Mouse (Mus musculus): ENCODE results near the gene Acot2. TPM values are rescaled to one million over a fixed set of nuclear protein-coding genes. Genes with fewer than 3 reads are reported as not detected.
"Not testable (repeated sequence)": the region's sequence is repeated elsewhere in the genome, so short reads cannot be mapped to it uniquely, and the experiment has no call there.

Gene Acot2
- 15.1 and 15.2 TPM in 2 replicates for polyA plus RNA-seq (2016; fragmentation: Nextera tagmentation; extraction: Ambion mirVana)

GRCm38 (mm10) chr12:83987583-83988441 is at the start of gene Acot2:
TSS of gene Acot2 (plus strand) at chr12:83987861.
- Histone ChIP-seq H3K4me3 (peak within 1 kb of the TSS; percentile 68), H3K9ac (peak within 1 kb of the TSS; percentile 74), H3K36me3 (no peaks in the 10 kb centered on the region), H3K27me3 (replicated peaks) (no peaks in the 10 kb centered on the region; the same call in 1 of the 2 replicates), H3K4me2 (peak within 1 kb of the TSS; percentile 89), H3K9me3 (replicated peaks) (no peaks in the 10 kb centered on the region), H3K27ac (peak within 1 kb of the TSS; percentile 80), H3K4me1 (peaks cover 23% of the 10 kb centered on the region)
- under 1% methylated on average over 80 of the region's 80 CpGs for WGBS (ENCODE audit: insufficient replicate concordance)
- ATAC-seq = peak; percentile 75

DNA sequence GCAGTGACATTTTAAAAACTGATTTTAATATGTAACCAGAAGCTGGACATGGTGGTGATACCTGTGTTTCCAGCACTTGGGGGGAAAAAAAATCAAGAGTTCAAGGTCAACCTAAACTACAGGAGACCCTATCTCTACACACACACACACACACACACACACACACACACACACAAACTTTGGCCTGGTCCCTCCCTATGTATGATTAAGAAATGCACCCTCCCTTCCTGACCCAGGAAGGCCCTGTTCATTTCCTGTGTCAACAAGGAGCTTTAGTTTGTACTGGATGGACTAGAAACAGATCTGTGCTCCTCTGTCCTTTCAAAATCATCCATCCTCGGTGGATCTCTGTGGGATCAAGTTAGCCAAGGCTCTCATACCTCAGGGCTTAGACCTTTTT is 49.1 kb upstream of the Acot2 start:
- 52% methylated on average over 1 of the region's 1 CpGs for WGBS (ENCODE audit: insufficient replicate concordance)
- H3K27me3 ChIP-seq (replicated peaks); H3K9ac ChIP-seq; H3K36me3 ChIP-seq; H3K9me3 ChIP-seq (replicated peaks); H3K27ac ChIP-seq; H3K4me3 ChIP-seq; ATAC-seq; H3K4me2 ChIP-seq: not testable (repeated sequence)
- peaks cover 40% of the 10 kb centered on the region for H3K4me1 ChIP-seq

GRCm38 (mm10) chr12:83939332-83939731 is 48.3 kb upstream of the Acot2 start:
- peaks cover 40% of the 10 kb centered on the region for H3K4me1 ChIP-seq
- H3K4me3 ChIP-seq = no peak overlapping the region
- 74% methylated on average over 2 of the region's 2 CpGs for WGBS (ENCODE audit: insufficient replicate concordance)
- no peak overlapping the region for H3K9ac ChIP-seq
- H3K27ac ChIP-seq = no peak overlapping the region
- no peaks in the 10 kb centered on the region for H3K27me3 ChIP-seq (replicated peaks)
- H3K4me2 ChIP-seq = no peak overlapping the region
- no peaks in the 10 kb centered on the region for H3K9me3 ChIP-seq (replicated peaks)
- no peak for ATAC-seq
- H3K36me3 ChIP-seq = no peaks in the 10 kb centered on the region

- no peaks in the 10 kb centered on the region for H3K36me3 ChIP-seq
- WGBS (ENCODE audit: insufficient replicate concordance) = 59% methylated on average over 4 of the region's 4 CpGs
- H3K9me3 ChIP-seq (replicated peaks) = no peaks in the 10 kb centered on the region
- H3K4me3 ChIP-seq = no peak overlapping the region
- peaks cover 40% of the 10 kb centered on the region for H3K4me1 ChIP-seq
- no peak for ATAC-seq
- no peak overlapping the region for H3K4me2 ChIP-seq
- H3K9ac ChIP-seq = no peak overlapping the region
- H3K27me3 ChIP-seq (replicated peaks) = no peaks in the 10 kb centered on the region
- H3K27ac ChIP-seq = no peak overlapping the region
Observed at GRCm38 (mm10) chr12:83940031-83940430, 47.6 kb upstream of the Acot2 start.

GRCm38 (mm10) chr12:83941938-83942337 is 45.7 kb upstream of the Acot2 start:
- 52% methylated on average over 3 of the region's 3 CpGs for WGBS (ENCODE audit: insufficient replicate concordance)
- Histone ChIP-seq H3K27me3 (replicated peaks) (no peaks in the 10 kb centered on the region), H3K36me3 (no peaks in the 10 kb centered on the region), H3K4me3 (no peak overlapping the region), H3K4me2 (peak overlapping the region; percentile 40), H3K4me1 (peaks cover 41% of the 10 kb centered on the region), H3K9ac (no peak overlapping the region), H3K9me3 (replicated peaks) (0 out of 2 replicates have a peak, but pooled peaks cover 3% of the 10 kb centered on the region), H3K27ac (peak overlapping the region; percentile 45; the same call in 1 of the 2 replicates)
- peak; percentile 49 for ATAC-seq

DNA sequence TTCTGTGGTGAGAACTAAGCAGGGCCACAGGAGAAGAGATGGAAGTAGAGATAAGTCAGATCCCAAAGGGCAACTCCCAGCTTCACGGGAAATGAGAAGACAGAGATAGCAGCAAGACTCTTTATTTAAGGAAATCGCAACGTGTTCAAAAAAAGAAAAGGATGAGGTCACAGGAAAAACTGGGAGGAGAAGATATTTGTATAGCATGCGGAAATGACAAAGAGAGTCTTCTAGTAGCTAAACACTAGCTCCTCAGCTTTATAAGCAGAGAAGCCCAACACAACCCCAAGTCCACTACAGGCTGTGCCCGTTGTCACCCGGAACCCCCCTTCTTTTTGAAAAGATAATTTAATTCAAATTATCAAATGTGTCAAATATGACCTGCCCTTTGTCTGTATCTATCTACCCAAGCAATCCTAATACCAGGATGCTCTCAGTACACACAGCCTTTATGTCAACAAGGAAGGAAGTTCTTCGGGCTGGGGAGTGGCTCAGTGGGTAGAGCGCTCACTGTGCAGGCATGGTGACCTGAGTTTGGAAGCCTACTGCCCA is 40.3 kb upstream of the Acot2 start:
- ATAC-seq = no peak

DNA sequence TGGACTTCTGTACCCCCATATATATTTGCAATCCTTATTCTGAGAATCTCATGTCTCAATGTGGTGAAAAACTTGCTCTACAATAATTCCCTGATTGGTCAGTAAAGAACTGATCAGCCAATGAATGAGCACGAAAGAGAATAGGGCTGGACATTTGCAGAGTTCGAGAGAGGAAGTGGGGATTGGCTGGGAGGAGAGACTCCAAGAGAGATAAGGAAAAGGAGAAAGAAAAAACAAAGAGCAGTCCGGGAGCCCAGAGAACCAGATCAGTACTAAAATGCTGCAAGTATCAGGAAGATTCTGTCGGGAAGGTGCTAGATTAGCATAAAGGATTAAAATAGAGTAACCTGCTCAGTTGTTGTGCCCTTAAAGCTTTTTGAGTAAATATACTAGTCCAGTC is 38.6 kb upstream of the Acot2 start:
- H3K9me3 ChIP-seq (replicated peaks) = 0 out of 2 replicates have a peak, but pooled peaks cover 3% of the 10 kb centered on the region
- peak overlapping the region; percentile 84 for H3K27ac ChIP-seq
- H3K4me2 ChIP-seq = peak overlapping the region; percentile 99
- 18% methylated on average over 4 of the region's 4 CpGs for WGBS (ENCODE audit: insufficient replicate concordance)
- H3K36me3 ChIP-seq = peaks cover 21% of the 10 kb centered on the region
- H3K9ac ChIP-seq = 0 out of 2 replicates have a peak overlapping the region, but pooled peaks have one; percentile 87
- peak overlapping the region; percentile 87 for H3K4me3 ChIP-seq
- peaks cover 64% of the 10 kb centered on the region for H3K4me1 ChIP-seq
- no peak for ATAC-seq
- no peaks in the 10 kb centered on the region for H3K27me3 ChIP-seq (replicated peaks)

More for the DNA sequence above, 40.3 kb upstream of the Acot2 start:
- no peak overlapping the region for H3K4me3 ChIP-seq
- H3K9ac ChIP-seq = no peak overlapping the region
- peak overlapping the region; percentile 38; the same call in 1 of the 2 replicates for H3K27ac ChIP-seq
- peaks cover 50% of the 10 kb centered on the region for H3K4me1 ChIP-seq
- WGBS (ENCODE audit: insufficient replicate concordance) = 40% methylated on average over 8 of the region's 8 CpGs
- no peaks in the 10 kb centered on the region for H3K27me3 ChIP-seq (replicated peaks)
- 0 out of 2 replicates have a peak, but pooled peaks cover 3% of the 10 kb centered on the region for H3K9me3 ChIP-seq (replicated peaks)
- H3K36me3 ChIP-seq = peaks cover 6% of the 10 kb centered on the region
- H3K4me2 ChIP-seq = peak overlapping the region; percentile 19

DNA sequence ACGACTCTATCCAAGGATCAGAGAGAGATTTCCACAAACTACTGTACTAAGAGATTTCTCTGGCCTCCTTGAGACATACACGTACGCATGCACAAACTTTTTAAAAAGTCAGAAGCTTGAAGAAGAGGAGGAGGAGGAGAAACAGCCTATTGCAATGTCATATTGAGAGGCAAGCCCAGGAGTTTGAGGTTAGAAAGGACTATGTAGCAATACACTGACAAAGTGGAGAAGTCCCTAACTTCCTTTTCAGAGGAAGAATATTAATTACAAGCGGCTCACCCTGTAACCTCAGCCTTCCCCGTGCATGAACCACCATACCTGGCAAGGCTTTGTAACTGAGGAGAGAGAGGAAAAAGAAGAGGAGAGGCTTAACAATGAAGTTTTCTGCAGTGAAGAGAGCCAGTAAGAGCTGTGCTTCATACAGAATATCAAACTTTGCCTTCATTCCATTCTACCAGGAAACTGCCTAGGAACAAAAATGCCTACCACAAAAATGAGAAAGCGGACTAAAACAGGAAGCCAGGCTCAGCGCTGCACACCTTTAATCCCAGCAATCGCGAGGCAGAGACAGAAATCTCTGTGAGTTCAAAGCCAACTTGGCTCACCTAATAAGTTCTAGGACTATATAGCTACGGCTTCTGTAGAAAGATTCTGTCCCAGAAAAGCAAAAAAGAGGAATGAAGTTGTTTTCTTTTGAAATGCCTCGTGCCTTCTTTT is 37.7 kb upstream of the Acot2 start:
- Histone ChIP-seq H3K9me3 (replicated peaks) (0 out of 2 replicates have a peak, but pooled peaks cover 3% of the 10 kb centered on the region), H3K4me1 (peaks cover 68% of the 10 kb centered on the region), H3K4me3 (peak overlapping the region; percentile 87), H3K9ac (peak overlapping the region; percentile 87), H3K27ac (peak overlapping the region; percentile 84), H3K27me3 (replicated peaks) (no peaks in the 10 kb centered on the region), H3K4me2 (peak overlapping the region; percentile 99), H3K36me3 (peaks cover 21% of the 10 kb centered on the region)
- 17% methylated on average over 11 of the region's 11 CpGs for WGBS (ENCODE audit: insufficient replicate concordance)
- no peak for ATAC-seq

- Histone ChIP-seq H3K27me3 (replicated peaks) (no peaks in the 10 kb centered on the region), H3K9me3 (replicated peaks) (0 out of 2 replicates have a peak, but pooled peaks cover 3% of the 10 kb centered on the region), H3K36me3 (peaks cover 26% of the 10 kb centered on the region), H3K27ac (peak within 1 kb of the TSS; percentile 84), H3K4me1 (peaks cover 68% of the 10 kb centered on the region), H3K4me2 (peak within 1 kb of the TSS; percentile 99), H3K4me3 (peak within 1 kb of the TSS; percentile 87), H3K9ac (peak within 1 kb of the TSS; percentile 87)
- ATAC-seq = peak; percentile 85
- under 1% methylated on average over 37 of the region's 37 CpGs for WGBS (ENCODE audit: insufficient replicate concordance)
Observed at GRCm38 (mm10) chr12:83950493-83950839, 37.2 kb upstream of the Acot2 start, which contains the start of gene Riox1. TSS of gene Riox1 (plus strand) at chr12:83950608.

GRCm38 (mm10) chr12:83950840-83951701 is 36.6 kb upstream of the Acot2 start:
- peak; percentile 46 for ATAC-seq
- H3K9me3 ChIP-seq (replicated peaks) = 0 out of 2 replicates have a peak, but pooled peaks cover 3% of the 10 kb centered on the region
- H3K27me3 ChIP-seq (replicated peaks) = no peaks in the 10 kb centered on the region
- peaks cover 68% of the 10 kb centered on the region for H3K4me1 ChIP-seq
- H3K9ac ChIP-seq = peak overlapping the region; percentile 87
- peaks cover 30% of the 10 kb centered on the region for H3K36me3 ChIP-seq
- peak overlapping the region; percentile 99 for H3K4me2 ChIP-seq
- under 1% methylated on average over 115 of the region's 116 CpGs for WGBS (ENCODE audit: insufficient replicate concordance)
- peak overlapping the region; percentile 84 for H3K27ac ChIP-seq
- H3K4me3 ChIP-seq = peak overlapping the region; percentile 87

All from liver, embryonic 12.5 days (tissue).